Mouse (Mus musculus) lung, embryonic 14.5 days (tissue): ENCODE results near the gene Fbxw2. TPM values are rescaled to one million over a fixed set of nuclear protein-coding genes. Genes with fewer than 3 reads are reported as not detected.
A peak's percentile ranks its signal among the peaks of the same experiment; 100 is the strongest.

ENCODE experiments used
- ATAC-seq: fragments of 200-750 bp; cut with Nextera tagmentation; 2 replicates; pipeline ENCODE4 v1.8.0; 2017; ENCODE audit warnings: mild to moderate bottlenecking, moderate TSS enrichment, moderate library complexity; ENCODE audit not compliant: insufficient read depth
- DNase-seq: peaks from one replicate; pipeline ENCODE4 v3.0.0-alpha.2; 2015
- H3K27ac ChIP-seq: fragments of 300-500 bp; sonication (generic); 2 replicates; pipeline ENCODE4 v1.5.1; 2014; ENCODE audit warnings: low read depth, mild to moderate bottlenecking, moderate library complexity
- H3K27me3 ChIP-seq: fragments of 300-500 bp; sonication (generic); 2 replicates; pipeline ENCODE4 v1.6.1; 2014; ENCODE audit warnings: low read length, control low read depth; ENCODE audit not compliant: insufficient read depth
- H3K36me3 ChIP-seq: fragments of 300-500 bp; sonication (generic); 2 replicates; pipeline ENCODE4 v1.6.1; 2014; ENCODE audit warnings: control low read depth; ENCODE audit not compliant: insufficient read depth
- H3K4me1 ChIP-seq: fragments of 300-500 bp; sonication (generic); 2 replicates; pipeline ENCODE4 v1.6.1; 2014; ENCODE audit warnings: antibody characterized with exemption, control low read depth; ENCODE audit not compliant: insufficient read depth
- H3K4me2 ChIP-seq: fragments of 300-500 bp; sonication (generic); 2 replicates; pipeline ENCODE4 v1.6.1; 2014; ENCODE audit warnings: mild to moderate bottlenecking
- H3K4me3 ChIP-seq: fragments of 300-500 bp; sonication (generic); 2 replicates; pipeline ENCODE4 v1.5.1; 2014; ENCODE audit warnings: low read depth, low read length
- H3K9ac ChIP-seq: fragments of 300-500 bp; sonication (generic); 2 replicates; pipeline ENCODE4 v1.6.1; 2014
- H3K9me3 ChIP-seq: fragments of 300-500 bp; sonication (generic); 2 replicates; pipeline ENCODE4 v1.6.1; 2016; ENCODE audit warnings: low read depth, low read length, control low read depth
- CTCF ChIP-seq: IDR thresholded peaks from 2 replicates; pipeline ENCODE4 v1.5.1; 2016; ENCODE audit warnings: antibody characterized with exemption, low read depth
- WGBS: fragments of 180-500 bp; shearing (Covaris S2); extraction: QIAGEN DNeasy Blood & Tissue Kit; methylation state at CpG from one replicate; pipeline ENCODE4 v1.1.7; 2014; 5-methylcytosine and 5-hydroxymethylcytosine counted together
- polyA plus RNA-seq: library from polyadenylated mRNA; unstranded; fragments of >200 nt; fragmentation: Nextera tagmentation; extraction: Ambion mirVana; gene quantifications from 2 replicates; pipeline ENCODE4 v1.2.1, GENCODE M21; 2014

The Fbxw2 gene
- polyA plus RNA-seq = 73.8 and 77.5 TPM in 2 replicates

DNA sequence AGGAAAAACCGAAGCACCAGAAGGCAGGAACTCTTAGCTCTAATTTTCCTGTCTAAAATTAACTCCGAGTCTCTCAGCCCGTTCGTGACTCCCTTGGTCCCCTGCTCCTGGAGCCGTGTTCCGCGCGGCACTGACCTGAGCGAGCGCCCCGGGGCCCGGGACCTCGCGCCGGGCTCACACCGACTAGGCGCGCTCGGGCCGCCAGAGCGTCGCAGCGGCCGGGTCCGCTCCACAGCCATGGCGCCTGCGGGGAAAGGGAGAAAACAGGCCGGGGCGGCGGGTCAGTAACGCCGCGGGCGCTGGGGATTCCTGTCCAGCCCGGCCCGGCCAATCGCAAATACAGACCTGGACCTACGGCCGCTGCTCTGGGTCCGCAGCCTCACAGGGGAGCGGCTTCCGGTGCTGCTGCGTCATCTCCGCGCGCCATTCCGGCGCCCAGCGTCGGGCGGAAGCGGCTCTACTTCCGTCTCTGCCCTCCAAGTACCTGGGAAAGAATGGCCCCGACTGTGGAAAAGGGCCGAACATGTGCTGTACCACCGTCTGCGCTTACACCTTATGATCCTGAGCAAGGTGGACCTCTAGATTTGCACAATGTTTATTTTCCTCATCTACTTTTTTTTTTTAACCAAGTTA, at the start of gene Fbxw2:
Fbxw2 (minus strand) TSS at position 485 of the 633 bp plus-strand sequence.
- peaks cover 9% of the 10 kb centered on the region for H3K4me1 ChIP-seq
- no peak for TF ChIP-seq CTCF
- H3K27ac ChIP-seq = peak within 1 kb of the TSS; percentile 86
- peak; percentile 97 for DNase-seq
- no peaks in the 10 kb centered on the region; the same call in 1 of the 2 replicates for H3K9me3 ChIP-seq
- H3K9ac ChIP-seq = peak within 1 kb of the TSS; percentile 94
- WGBS = under 1% methylated on average over 57 of the region's 57 CpGs
- ATAC-seq = peak; percentile 99
- H3K4me3 ChIP-seq = peak within 1 kb of the TSS; percentile 96
- no peaks in the 10 kb centered on the region for H3K27me3 ChIP-seq
- peak within 1 kb of the TSS; percentile 95 for H3K4me2 ChIP-seq
- peaks cover 11% of the 10 kb centered on the region for H3K36me3 ChIP-seq

GRCm38 (mm10) chr2:34874816-34875345, 48.8 kb upstream of the Fbxw2 start, which contains the start of gene Psmd5:
Psmd5 (minus strand) TSS chr2:34874968.
- WGBS = 15% methylated on average over 8 of the region's 8 CpGs
- Histone ChIP-seq H3K9me3 (no peaks in the 10 kb centered on the region), H3K36me3 (no peaks in the 10 kb centered on the region), H3K9ac (no peak within 1 kb of the TSS), H3K27ac (no peak within 1 kb of the TSS), H3K4me1 (0 out of 2 replicates have a peak, but pooled peaks cover 4% of the 10 kb centered on the region), H3K4me2 (peak within 1 kb of the TSS; percentile 49), H3K4me3 (peak within 1 kb of the TSS; percentile 8; the same call in 1 of the 2 replicates), H3K27me3 (0 out of 2 replicates have a peak, but pooled peaks cover 9% of the 10 kb centered on the region)
- ATAC-seq = no peak
- no peak for TF ChIP-seq CTCF
- DNase-seq = no peak

DNA sequence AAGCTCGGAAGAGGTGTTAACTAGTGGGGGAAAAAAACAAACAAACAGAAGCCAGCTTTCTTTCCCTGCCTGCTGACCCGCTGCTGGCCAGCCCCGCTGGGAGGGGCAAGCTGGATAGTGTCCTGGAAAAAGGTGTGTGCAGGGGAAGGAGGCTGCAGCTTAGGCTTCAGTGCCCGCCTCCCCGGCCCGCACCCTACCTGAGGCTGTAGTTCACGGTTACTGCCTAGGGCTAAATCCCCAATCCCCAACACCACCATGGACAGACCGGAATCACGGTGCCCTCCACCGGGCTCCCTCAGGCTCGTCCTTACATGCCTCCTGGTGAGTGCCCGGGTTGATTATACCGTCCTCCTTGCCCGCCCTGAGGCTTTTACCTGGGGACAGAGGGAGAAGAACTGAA, 48.2 kb upstream of the Fbxw2 start, which contains the start of gene Cutal:
Cutal (plus strand) TSS at position 126 of the 400 bp plus-strand sequence.
- no peak within 1 kb of the TSS for H3K27ac ChIP-seq
- no peaks in the 10 kb centered on the region for H3K36me3 ChIP-seq
- H3K9ac ChIP-seq = no peak within 1 kb of the TSS
- H3K9me3 ChIP-seq = no peaks in the 10 kb centered on the region
- H3K4me2 ChIP-seq = peak within 1 kb of the TSS; percentile 49
- DNase-seq (peak; percentile 15), ATAC-seq (no peak)
- H3K27me3 ChIP-seq = 0 out of 2 replicates have a peak, but pooled peaks cover 9% of the 10 kb centered on the region
- TF ChIP-seq CTCF = no peak
- WGBS = 5% methylated on average over 14 of the region's 14 CpGs
- peaks cover 8% of the 10 kb centered on the region; the same call in 1 of the 2 replicates for H3K4me1 ChIP-seq
- peak within 1 kb of the TSS; percentile 8; the same call in 1 of the 2 replicates for H3K4me3 ChIP-seq

DNA sequence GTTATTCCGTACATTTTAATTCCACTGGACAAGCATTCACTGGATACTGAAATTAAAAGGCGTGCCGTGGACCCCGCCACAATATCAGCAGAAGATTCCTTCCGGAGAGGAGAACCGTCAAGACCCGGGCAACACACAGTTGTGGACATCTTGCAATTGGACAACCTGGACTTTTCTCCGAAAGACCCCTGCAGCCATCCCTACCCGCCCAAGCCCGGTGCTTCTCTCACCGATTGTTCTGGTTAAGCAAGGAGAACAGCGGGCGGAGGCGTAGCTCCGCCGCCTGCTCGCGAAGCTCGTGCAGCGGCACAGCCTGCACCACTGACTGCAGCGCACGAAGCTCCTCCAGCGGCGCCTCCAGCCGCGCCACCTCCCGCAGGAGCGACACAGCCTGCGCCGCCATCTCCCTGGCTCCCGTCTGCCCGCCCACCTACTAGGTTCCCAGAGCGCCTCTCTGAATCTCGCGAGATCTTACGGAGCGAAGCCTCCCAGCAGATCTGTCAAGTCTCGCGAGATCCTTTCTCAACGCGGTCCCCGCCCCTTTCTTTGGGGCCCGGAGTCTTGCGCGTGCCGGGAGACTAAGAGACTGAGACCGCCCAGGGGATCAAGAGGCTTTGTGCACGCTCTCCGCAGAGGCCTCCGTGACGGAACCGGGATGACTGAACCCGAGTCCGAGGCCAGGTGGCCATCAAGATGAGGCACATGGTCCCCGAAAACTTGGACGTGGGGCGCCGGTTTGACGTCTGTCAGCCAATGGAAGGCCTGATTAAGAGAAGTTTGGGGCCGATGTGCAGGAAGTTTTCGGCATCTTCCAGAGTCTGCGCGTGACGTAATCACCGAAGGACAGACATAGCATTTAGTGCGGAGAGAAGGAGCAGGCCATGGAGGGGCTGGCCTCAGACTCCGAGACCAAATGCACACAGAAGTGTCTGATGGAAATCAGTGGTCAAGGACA, 44.7 kb upstream of the Fbxw2 start:
- peak overlapping the region; percentile 93 for H3K9ac ChIP-seq
- peaks cover 2% of the 10 kb centered on the region for H3K36me3 ChIP-seq
- peak; percentile 100 for DNase-seq
- H3K27ac ChIP-seq = peak overlapping the region; percentile 90
- H3K4me2 ChIP-seq = peak overlapping the region; percentile 73
- under 1% methylated on average over 64 of the region's 67 CpGs for WGBS
- peak; percentile 97 for ATAC-seq
- TF ChIP-seq CTCF = no peak
- 0 out of 2 replicates have a peak, but pooled peaks cover 9% of the 10 kb centered on the region for H3K27me3 ChIP-seq
- H3K9me3 ChIP-seq = no peaks in the 10 kb centered on the region
- H3K4me1 ChIP-seq = peaks cover 10% of the 10 kb centered on the region; the same call in 1 of the 2 replicates
- peak overlapping the region; percentile 95 for H3K4me3 ChIP-seq

DNA sequence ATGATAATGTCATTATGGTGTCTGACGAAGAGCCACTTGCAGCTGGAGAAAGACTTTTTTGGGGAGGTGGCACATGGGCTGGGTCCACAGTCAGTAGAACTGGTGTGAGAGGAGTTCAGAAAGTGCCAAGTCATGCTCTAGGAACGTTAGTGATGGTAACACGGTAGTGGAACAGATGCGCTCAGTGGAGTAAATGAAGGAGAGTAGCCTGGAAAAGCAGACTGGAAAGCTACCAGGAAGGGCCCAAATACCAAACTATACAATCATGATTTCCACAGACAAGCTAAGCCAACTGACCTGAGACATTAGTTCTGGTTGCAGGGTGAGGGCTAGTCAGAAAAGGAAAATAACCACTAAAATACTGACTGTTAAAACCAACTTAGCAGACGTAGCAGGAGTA, 43.6 kb upstream of the Fbxw2 start:
- peak overlapping the region; percentile 73 for H3K4me2 ChIP-seq
- no peak for TF ChIP-seq CTCF
- no peak for ATAC-seq
- no peaks in the 10 kb centered on the region for H3K9me3 ChIP-seq
- peaks cover 13% of the 10 kb centered on the region for H3K36me3 ChIP-seq
- peaks cover 10% of the 10 kb centered on the region; the same call in 1 of the 2 replicates for H3K4me1 ChIP-seq
- H3K4me3 ChIP-seq = peak overlapping the region; percentile 95
- 31% methylated on average over 5 of the region's 5 CpGs for WGBS
- 0 out of 2 replicates have a peak, but pooled peaks cover 5% of the 10 kb centered on the region for H3K27me3 ChIP-seq
- peak overlapping the region; percentile 93 for H3K9ac ChIP-seq
- peak; percentile 19 for DNase-seq
- H3K27ac ChIP-seq = peak overlapping the region; percentile 3; the same call in 1 of the 2 replicates

- Histone ChIP-seq H3K27ac (no peak overlapping the region), H3K36me3 (peaks cover 90% of the 10 kb centered on the region), H3K9me3 (no peaks in the 10 kb centered on the region), H3K4me3 (no peak overlapping the region), H3K4me2 (no peak overlapping the region), H3K27me3 (no peaks in the 10 kb centered on the region), H3K4me1 (no peaks in the 10 kb centered on the region), H3K9ac (no peak overlapping the region)
- WGBS = 90% methylated on average over 8 of the region's 8 CpGs
- no peak for TF ChIP-seq CTCF
- no peak for ATAC-seq
- DNase-seq = no peak
Observed at GRCm38 (mm10) chr2:34857728-34858127, 31.6 kb upstream of the Fbxw2 start.
